Mouse (Mus musculus): ENCODE measurements around the gene Wfdc9. TPM values are rescaled to one million over a fixed set of nuclear protein-coding genes. Genes with fewer than 3 reads are reported as not detected.
A peak's percentile ranks its signal among the peaks of the same experiment; 100 is the strongest.

Gene Wfdc9
- 0.48 and 29.2 TPM in 2 replicates for polyA plus RNA-seq (2012; rRNA removed)

DNA sequence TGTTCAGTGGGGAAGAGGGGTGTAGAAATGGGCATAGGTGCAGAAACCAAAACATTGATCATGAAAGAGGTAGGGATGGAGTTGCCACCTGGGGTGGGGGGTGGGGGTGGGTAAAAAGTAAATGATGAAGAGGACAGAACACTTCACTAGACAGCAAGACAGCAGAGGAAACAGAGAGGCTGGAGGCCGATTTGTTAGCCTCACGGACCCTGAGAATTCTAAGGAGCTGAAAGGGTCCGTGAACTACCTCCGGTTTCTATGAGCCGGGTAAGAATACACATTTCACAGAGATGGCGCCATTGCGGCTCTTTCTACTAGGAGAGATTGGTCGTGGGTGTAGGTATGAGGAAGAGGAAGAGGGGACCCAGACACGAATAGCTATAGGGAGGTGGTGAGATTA lies at the start of gene Wfdc9:
Gene Wfdc9 (minus strand): TSS at position 101 of the 400 bp plus-strand sequence.
- Histone ChIP-seq H3K4me1 (ENCODE audit: control insufficient read depth, insufficient read depth, low read length) (peaks cover 6% of the 10 kb centered on the region), H3K36me3 (ENCODE audit: control insufficient read depth, insufficient read depth, low read length) (no peaks in the 10 kb centered on the region), H3K27ac (ENCODE audit: control insufficient read depth, insufficient read depth, low read depth, low read length) (peak within 1 kb of the TSS; percentile 61), H3K27me3 (ENCODE audit: control insufficient read depth, insufficient read depth, low read length) (no peaks in the 10 kb centered on the region), H3K4me3 (ENCODE audit: control insufficient read depth, low read depth, low read length) (peak within 1 kb of the TSS; percentile 82)
- TF ChIP-seq CTCF (IDR thresholded peaks at IDR 0.05; ENCODE audit: control insufficient read depth, insufficient read depth, insufficient replicate concordance, low read depth, low read length) (no peak), POLR2A (IDR thresholded peaks at IDR 0.05; ENCODE audit: control insufficient read depth, low read depth, low read length) (no peak)

DNA sequence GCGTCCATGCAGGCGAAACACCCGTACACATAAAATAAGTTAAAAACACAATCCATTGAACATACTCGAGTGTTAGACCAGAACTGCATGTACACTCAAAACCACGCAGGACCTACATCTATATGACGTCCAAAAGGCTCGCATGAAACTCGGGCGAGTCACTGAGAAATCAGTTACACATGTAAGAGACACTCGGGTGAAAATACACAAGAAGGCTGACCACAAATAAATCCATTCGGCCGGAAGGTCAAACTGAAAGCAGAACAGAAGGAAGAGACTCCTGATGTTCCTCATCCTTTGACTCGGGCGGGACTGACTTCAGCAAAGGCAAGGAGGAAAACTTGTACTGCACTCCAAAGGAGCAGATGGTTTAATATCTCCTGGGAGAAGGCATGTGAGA lies 49.6 kb upstream of the Wfdc9 start:
- Histone ChIP-seq H3K4me3 (ENCODE audit: control insufficient read depth, low read depth, low read length) (no peak overlapping the region), H3K27me3 (ENCODE audit: control insufficient read depth, insufficient read depth, low read length) (no peaks in the 10 kb centered on the region), H3K4me1 (ENCODE audit: control insufficient read depth, insufficient read depth, low read length) (peaks cover 4% of the 10 kb centered on the region), H3K27ac (ENCODE audit: control insufficient read depth, insufficient read depth, low read depth, low read length) (no peak overlapping the region), H3K36me3 (ENCODE audit: control insufficient read depth, insufficient read depth, low read length) (no peaks in the 10 kb centered on the region)
- no peak for TF ChIP-seq CTCF (IDR thresholded peaks at IDR 0.05; ENCODE audit: control insufficient read depth, insufficient read depth, insufficient replicate concordance, low read depth, low read length)
- no peak for TF ChIP-seq POLR2A (IDR thresholded peaks at IDR 0.05; ENCODE audit: control insufficient read depth, low read depth, low read length)

DNA sequence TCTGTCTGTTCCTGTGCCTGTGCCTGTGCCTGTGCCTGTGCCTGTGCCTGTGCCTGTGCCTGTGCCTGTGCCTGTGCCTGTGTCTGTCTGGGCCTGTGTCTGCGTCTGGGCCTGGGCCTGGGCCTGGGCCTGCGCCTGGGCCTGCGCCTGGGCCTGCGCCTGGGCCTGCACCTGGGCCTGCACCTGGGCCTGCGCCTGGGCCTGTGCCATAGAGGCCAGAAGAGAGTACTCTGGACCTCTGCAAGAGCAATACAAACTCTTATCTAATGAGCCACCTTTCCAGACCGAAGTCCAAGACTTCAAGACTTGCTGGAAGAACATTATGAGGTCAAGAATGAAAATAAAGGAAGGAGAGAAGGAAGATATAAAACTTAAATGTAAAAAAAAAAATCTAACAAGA lies 48.9 kb upstream of the Wfdc9 start:
- H3K27me3 ChIP-seq (ENCODE audit: control insufficient read depth, insufficient read depth, low read length): no peaks in the 10 kb centered on the region
- H3K36me3 ChIP-seq (ENCODE audit: control insufficient read depth, insufficient read depth, low read length): no peaks in the 10 kb centered on the region
- H3K4me1 ChIP-seq (ENCODE audit: control insufficient read depth, insufficient read depth, low read length): peaks cover 4% of the 10 kb centered on the region
- TF ChIP-seq POLR2A (IDR thresholded peaks at IDR 0.05; ENCODE audit: control insufficient read depth, low read depth, low read length): no peak
- no peak for TF ChIP-seq CTCF (IDR thresholded peaks at IDR 0.05; ENCODE audit: control insufficient read depth, insufficient read depth, insufficient replicate concordance, low read depth, low read length)
- H3K27ac ChIP-seq (ENCODE audit: control insufficient read depth, insufficient read depth, low read depth, low read length): no peak overlapping the region
- no peak overlapping the region for H3K4me3 ChIP-seq (ENCODE audit: control insufficient read depth, low read depth, low read length)

DNA sequence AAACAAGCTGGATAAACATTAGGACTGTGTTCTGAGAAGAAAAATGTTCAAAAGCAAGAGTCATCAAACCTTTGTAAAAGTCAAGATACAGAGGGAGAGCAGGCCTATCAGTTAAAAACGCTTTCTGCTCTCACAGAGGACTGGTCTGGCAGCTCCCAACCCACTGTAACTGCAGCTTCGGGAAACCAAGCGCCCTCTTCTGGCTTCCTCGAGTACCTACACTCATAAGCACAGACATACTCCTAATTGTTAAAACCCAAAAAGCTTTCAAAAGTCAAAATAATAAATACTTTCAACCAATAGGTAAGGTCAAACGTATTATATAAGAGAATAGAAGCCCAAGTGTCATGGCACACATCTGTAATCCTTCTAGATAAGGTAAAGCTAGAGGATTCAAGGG lies 47.9 kb upstream of the Wfdc9 start:
- Histone ChIP-seq H3K4me1 (ENCODE audit: control insufficient read depth, insufficient read depth, low read length) (peaks cover 4% of the 10 kb centered on the region), H3K27me3 (ENCODE audit: control insufficient read depth, insufficient read depth, low read length) (no peaks in the 10 kb centered on the region), H3K27ac (ENCODE audit: control insufficient read depth, insufficient read depth, low read depth, low read length) (no peak overlapping the region), H3K4me3 (ENCODE audit: control insufficient read depth, low read depth, low read length) (no peak overlapping the region), H3K36me3 (ENCODE audit: control insufficient read depth, insufficient read depth, low read length) (no peaks in the 10 kb centered on the region)
- TF ChIP-seq CTCF (IDR thresholded peaks at IDR 0.05; ENCODE audit: control insufficient read depth, insufficient read depth, insufficient replicate concordance, low read depth, low read length): no peak
- no peak for TF ChIP-seq POLR2A (IDR thresholded peaks at IDR 0.05; ENCODE audit: control insufficient read depth, low read depth, low read length)

DNA sequence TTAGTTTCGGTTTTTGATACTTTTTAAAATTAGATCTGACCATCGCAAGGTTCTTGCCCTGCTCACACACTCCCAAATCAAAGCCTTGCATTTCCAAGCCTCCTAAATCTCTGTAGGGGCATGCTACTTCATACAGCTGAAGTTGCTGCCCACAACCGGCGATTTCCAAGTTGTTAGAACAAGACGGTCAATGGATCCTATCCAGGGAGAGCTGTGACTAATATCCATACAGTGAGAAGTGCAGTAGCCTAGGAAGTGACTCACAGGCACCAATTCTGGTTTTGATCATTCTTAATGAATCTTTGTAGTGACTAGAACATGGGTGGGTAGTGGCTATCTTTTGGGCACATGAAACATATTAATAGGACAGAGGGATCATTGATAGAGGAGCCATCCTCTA lies 45.4 kb upstream of the Wfdc9 start:
- TF ChIP-seq POLR2A (IDR thresholded peaks at IDR 0.05; ENCODE audit: control insufficient read depth, low read depth, low read length) (no peak), CTCF (IDR thresholded peaks at IDR 0.05; ENCODE audit: control insufficient read depth, insufficient read depth, insufficient replicate concordance, low read depth, low read length) (no peak)
- Histone ChIP-seq H3K36me3 (ENCODE audit: control insufficient read depth, insufficient read depth, low read length) (no peaks in the 10 kb centered on the region), H3K4me3 (ENCODE audit: control insufficient read depth, low read depth, low read length) (no peak overlapping the region), H3K27me3 (ENCODE audit: control insufficient read depth, insufficient read depth, low read length) (no peaks in the 10 kb centered on the region), H3K4me1 (ENCODE audit: control insufficient read depth, insufficient read depth, low read length) (peaks cover under 1% of the 10 kb centered on the region), H3K27ac (ENCODE audit: control insufficient read depth, insufficient read depth, low read depth, low read length) (no peak overlapping the region)

DNA sequence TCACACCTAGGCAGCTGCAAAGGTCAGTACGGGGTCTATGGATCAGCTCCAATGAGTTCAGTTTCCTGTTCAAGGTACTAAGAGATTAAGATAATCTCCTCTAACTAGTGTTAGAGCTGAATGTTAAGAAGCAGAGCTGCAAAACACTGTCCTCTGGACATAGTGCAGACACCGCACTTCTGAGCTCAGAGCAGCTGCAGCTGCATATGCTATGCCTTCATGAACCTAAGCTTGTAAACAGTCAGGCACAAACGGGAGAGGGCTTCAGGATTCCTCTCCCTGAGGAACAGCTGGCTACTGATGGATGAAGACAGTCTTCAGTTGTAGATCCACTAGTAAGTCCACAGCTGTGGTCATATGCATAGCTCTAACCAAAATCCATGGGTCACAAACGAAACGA lies 44.6 kb upstream of the Wfdc9 start:
- Histone ChIP-seq H3K27ac (ENCODE audit: control insufficient read depth, insufficient read depth, low read depth, low read length) (no peak overlapping the region), H3K27me3 (ENCODE audit: control insufficient read depth, insufficient read depth, low read length) (no peaks in the 10 kb centered on the region), H3K36me3 (ENCODE audit: control insufficient read depth, insufficient read depth, low read length) (no peaks in the 10 kb centered on the region), H3K4me3 (ENCODE audit: control insufficient read depth, low read depth, low read length) (no peak overlapping the region), H3K4me1 (ENCODE audit: control insufficient read depth, insufficient read depth, low read length) (no peaks in the 10 kb centered on the region)
- TF ChIP-seq CTCF (IDR thresholded peaks at IDR 0.05; ENCODE audit: control insufficient read depth, insufficient read depth, insufficient replicate concordance, low read depth, low read length) (no peak), POLR2A (IDR thresholded peaks at IDR 0.05; ENCODE audit: control insufficient read depth, low read depth, low read length) (no peak)

DNA sequence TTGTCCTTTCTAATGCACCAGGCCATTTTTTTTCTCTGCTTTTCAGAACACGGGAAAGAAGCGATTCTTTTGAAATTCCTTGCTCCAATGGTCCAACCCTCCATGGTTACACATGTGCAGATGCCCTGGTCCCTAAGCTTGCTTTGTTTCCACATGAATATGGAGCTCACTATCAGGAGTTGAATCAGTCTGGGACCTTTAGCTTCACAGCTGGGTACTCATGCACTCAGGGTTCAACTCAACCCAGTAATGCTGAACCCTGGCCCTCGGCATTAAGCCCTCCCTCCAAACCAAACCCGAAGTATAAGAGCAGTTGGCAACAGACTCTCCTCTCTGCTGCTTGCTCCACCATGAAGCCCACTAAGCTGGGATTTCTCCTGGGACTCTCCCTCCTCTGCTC lies 41.8 kb upstream of the Wfdc9 start, which contains the start of gene Spint4:
Gene Spint4 (plus strand): TSS at position 301 of the 400 bp plus-strand sequence.
- no peaks in the 10 kb centered on the region for H3K36me3 ChIP-seq (ENCODE audit: control insufficient read depth, insufficient read depth, low read length)
- H3K27me3 ChIP-seq (ENCODE audit: control insufficient read depth, insufficient read depth, low read length): no peaks in the 10 kb centered on the region
- no peak within 1 kb of the TSS for H3K27ac ChIP-seq (ENCODE audit: control insufficient read depth, insufficient read depth, low read depth, low read length)
- H3K4me3 ChIP-seq (ENCODE audit: control insufficient read depth, low read depth, low read length): no peak within 1 kb of the TSS
- TF ChIP-seq CTCF (IDR thresholded peaks at IDR 0.05; ENCODE audit: control insufficient read depth, insufficient read depth, insufficient replicate concordance, low read depth, low read length) (no peak), POLR2A (IDR thresholded peaks at IDR 0.05; ENCODE audit: control insufficient read depth, low read depth, low read length) (no peak)
- H3K4me1 ChIP-seq (ENCODE audit: control insufficient read depth, insufficient read depth, low read length): no peaks in the 10 kb centered on the region

DNA sequence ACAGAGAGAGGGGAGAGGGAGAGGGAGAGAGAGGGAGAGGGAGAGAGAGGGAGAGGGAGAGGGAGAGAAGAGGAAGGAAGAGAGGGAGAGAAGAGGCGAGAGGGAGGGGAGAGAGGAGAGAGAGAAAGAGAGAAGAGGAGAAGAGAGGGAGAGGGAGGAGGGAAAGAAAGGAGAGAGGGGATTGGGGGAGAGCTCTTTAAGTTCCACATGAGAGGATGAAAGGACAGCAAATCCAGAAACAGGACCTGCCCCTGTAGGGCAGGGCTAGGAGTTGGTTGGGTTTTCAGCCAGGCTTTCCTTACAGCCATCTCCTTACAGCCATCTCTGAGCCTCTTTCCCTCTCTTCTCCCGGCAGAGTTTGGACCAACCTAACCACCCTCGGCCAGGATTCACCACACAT lies 28.4 kb upstream of the Wfdc9 start, which contains the start of gene Wfdc13:
Gene Wfdc13 (plus strand): TSS at position 301 of the 400 bp plus-strand sequence.
- Histone ChIP-seq H3K4me3 (ENCODE audit: control insufficient read depth, low read depth, low read length) (no peak within 1 kb of the TSS), H3K36me3 (ENCODE audit: control insufficient read depth, insufficient read depth, low read length) (no peaks in the 10 kb centered on the region), H3K27ac (ENCODE audit: control insufficient read depth, insufficient read depth, low read depth, low read length) (no peak within 1 kb of the TSS), H3K27me3 (ENCODE audit: control insufficient read depth, insufficient read depth, low read length) (no peaks in the 10 kb centered on the region), H3K4me1 (ENCODE audit: control insufficient read depth, insufficient read depth, low read length) (peaks cover 3% of the 10 kb centered on the region; the same call in 1 of the 2 replicates)
- TF ChIP-seq POLR2A (IDR thresholded peaks at IDR 0.05; ENCODE audit: control insufficient read depth, low read depth, low read length) (no peak), CTCF (IDR thresholded peaks at IDR 0.05; ENCODE audit: control insufficient read depth, insufficient read depth, insufficient replicate concordance, low read depth, low read length) (no peak)

All from testis, adult 2 months (tissue).